Mouse (Mus musculus) kidney, adult 2 months (tissue): ENCODE data around the gene Mccc1.

Experiments
- CTCF ChIP-seq: fragments of 200-500 bp; conservative IDR thresholded peaks from 2 replicates; pipeline ENCODE4 v1.5.1; 2011; ENCODE audit warnings: low read depth, mild to moderate bottlenecking, control low read depth, low read length, moderate library complexity, mixed read lengths; ENCODE audit not compliant: insufficient read depth, insufficient read length
- POLR2A ChIP-seq: fragments of 200-500 bp; IDR thresholded peaks from one replicate; pipeline ENCODE4 v1.6.1; 2011; ENCODE audit warnings: low read depth, low read length, control low read depth

DNA sequence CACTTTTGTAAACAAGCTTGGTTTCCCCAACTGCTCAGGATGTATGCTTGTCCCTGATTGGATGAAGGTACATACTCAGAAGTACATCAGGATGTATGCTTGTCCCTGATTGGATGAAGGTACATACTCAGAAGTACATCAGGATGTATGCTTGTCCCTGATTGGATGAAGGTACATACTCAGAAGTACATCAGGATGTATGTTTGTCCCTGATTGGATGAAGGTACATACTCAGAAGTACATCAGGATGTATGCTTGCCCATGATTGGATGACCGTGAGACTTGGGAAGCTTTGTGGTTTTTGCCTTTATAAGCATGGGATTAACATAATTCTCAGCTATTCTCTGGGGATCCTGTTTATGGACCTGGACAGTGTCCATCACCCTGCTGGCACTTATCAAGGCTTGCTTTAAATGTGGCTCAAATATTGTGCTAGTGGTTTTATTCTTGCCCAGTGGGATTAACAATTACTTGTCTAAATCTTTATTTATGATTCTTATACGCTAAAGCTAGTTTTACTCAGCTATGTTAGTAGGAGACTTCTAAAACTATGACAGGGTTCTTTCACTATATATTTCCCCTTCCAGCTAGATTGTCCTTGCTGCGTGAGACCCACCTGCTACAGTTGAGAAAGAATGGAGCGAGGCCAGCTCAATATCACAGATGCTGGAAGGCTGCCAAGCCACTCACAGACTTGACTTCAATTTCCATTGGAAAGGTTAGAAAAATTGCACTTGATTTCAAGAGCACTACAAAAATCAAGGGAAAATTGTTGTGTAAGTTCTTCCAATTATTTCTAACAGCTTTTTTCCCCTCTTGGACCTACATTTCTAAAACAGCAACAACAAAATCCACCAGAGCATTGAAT is 3.8 kb upstream of the Mccc1 start:
- TF ChIP-seq CTCF = no peak
- TF ChIP-seq POLR2A = no peak
